Mouse (Mus musculus): ENCODE data around the gene A830031A19Rik.

Gene A830031A19Rik

DNA sequence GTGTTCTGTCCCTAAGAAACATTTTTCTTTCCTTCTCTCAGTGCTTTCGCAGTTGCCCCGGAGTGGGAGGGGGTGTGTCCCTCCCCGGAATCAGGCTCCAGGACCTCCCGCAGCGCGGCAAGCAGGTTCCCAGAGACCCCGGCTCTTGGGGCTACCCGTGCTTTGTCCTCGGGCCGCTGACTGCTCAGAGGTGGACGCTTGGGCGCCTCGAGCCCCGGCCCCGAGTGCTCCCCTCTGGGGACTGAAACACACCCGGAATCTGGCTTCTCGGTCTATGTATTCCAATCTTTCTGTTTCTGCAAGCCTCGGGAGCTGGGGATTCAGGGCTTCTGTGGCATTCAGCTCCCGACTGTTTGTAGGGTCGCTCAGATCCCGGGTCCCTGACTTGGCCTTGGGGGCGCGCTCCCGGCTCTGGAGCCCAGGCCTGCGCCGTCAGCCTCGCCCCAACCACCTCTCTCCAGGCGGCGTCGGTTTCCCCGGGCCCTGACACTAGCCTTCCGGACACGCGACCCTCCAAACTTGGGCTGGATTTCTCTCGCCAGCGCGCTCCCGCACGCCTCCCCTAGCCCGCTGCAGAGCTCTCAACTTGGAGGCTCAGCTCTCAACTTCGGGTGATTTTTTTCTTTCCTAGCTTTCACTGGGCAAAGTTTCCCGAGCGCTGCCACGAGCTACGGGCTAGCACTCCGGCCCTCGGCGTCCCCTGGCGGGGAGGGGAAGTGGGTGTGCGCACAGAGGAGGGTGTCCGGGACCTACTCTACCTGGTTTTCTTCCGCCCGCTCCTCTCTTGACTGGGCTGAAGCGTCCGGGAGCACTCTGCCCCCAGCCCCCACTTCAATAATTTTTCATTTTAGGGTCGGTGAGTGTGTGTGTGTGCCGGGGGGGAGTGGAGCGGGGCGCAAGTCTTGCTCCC lies 2.2 kb upstream of the A830031A19Rik start:
- no peak for DNase-seq

DNA sequence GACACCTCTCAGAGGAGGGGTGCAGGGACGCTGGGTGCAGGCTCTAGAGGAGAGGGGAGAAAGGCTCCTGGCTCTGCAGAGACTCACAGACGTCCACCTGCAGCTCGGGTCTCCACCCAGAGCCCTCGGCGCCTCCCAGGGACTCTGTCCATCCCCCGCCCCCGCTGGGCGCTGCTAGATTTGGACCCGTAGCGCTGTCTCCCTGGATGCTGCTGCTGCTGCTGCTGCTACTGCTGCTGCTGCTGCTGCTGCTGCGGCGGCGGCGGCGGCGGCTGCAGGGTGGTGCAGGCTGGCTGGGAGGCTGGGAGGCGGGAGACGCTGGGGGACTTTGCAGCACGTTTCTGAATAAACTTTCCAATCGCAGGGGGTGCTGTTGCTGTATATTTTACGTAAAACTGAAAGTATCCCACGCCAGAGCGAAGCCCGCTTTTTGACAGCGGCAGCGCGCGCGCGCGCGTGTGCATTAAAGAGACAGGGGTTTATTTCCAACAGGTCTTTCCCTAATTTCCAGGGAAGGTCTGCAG lies 1.3 kb upstream of the A830031A19Rik start:
- DNase-seq, result peak; percentile 81

- DNase-seq, result no peak
Measured at GRCm38 (mm10) chr11:24075486-24076126, 752 bp upstream of the A830031A19Rik start.

DNA sequence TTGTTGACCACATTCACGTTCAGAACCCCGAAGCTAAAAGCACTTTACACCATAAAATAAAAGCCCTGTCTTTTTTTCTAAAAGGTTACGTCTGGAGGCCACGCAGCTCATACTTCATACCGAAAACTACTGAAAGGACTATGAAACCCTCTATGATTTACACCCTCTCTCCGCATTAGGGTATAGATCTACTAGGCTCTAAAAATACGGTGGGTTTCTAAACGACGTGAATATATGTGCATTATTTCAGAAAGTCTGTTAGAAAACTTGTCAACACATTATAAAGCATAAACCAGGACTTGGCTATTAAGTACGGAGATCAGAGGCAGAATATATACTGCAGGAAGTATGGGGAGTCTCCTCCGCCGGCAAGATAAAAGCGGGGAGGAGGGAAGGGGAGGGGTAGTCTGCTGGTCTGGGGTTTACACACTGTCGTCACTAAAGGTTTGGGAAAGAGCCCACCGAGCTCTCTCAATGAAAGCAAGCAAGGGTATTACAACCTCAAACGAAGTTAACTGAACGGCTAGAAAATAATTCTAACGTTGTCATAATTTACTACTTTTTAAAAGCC lies 748 bp downstream of the A830031A19Rik start:
- DNase-seq, result no peak

DNA sequence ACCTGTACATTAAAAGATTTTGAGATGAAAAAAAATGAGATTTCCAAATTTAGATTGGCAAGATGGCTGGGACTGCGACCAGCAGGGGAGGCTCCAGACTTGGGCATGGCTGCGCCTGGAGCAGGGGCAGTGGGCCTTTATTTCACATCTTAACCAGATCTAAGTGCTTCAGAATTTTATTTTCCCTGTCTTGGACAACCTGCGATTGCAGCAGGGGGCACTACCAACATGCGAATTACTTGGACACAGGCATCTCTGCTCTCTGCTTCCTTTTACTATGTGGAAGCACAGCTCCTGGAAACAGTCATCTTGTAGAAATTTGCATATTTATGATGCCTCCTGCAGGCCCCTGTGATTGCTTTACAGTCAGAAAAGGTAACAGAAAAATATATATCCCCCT lies 9.5 kb downstream of the A830031A19Rik start:
- no peak for DNase-seq

- DNase-seq, result no peak
Measured at GRCm38 (mm10) chr11:24064221-24064620, 10.6 kb downstream of the A830031A19Rik start.

DNA sequence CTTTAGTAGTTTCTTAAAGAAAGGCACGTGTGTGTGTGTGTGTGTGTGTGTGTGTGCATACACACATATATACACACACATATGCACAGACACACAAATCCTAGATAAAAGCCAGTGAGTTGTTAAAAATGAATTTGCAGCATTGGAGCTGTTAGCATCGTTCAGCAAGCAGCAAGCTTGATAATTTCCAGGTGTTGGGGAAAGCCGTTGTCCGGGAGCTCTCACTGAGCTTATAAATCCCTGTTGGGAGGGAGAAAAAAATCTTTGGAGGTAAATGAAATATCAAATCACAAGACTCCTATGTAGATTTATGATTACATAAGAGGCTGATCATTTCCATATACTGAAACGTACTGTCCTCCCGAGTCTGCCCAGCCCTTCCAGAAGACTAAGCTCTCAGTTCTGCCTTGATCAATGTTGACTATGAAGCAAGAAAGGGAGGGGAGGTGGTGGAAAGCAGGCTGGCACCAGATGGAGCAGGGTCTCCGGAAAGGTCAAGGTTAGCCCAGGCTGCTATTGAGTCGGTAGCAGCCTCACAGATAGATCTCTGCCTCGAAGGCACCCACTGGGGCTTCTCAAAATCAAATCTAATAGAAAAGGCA lies 12.3 kb downstream of the A830031A19Rik start:
- no peak for DNase-seq

DNA sequence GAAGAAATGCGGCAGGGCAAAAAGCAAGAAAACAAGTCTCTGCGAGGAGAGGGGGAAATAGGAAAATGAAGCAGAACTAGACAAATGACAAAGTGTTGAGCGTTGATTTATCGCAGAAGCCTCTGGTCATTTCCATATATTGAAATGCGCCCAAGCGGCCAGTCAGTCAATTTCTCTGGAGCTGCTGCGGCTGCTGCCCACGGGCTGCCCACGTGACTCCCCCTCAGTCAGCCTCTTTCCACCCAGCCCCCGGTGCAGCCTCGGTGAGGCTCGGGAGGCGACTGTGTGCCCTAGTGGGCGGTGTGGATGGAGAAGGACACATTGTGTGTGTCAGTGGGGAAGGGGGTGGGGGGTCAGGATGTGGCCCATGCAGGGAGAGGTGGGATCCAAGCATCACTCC lies 13.0 kb downstream of the A830031A19Rik start:
- no peak for DNase-seq

- DNase-seq, result no peak
Measured at GRCm38 (mm10) chr11:24060428-24060827, 14.4 kb downstream of the A830031A19Rik start.

GRCm38 (mm10) chr11:24059137-24059536 lies 15.7 kb downstream of the A830031A19Rik start:
- no peak for DNase-seq

DNA sequence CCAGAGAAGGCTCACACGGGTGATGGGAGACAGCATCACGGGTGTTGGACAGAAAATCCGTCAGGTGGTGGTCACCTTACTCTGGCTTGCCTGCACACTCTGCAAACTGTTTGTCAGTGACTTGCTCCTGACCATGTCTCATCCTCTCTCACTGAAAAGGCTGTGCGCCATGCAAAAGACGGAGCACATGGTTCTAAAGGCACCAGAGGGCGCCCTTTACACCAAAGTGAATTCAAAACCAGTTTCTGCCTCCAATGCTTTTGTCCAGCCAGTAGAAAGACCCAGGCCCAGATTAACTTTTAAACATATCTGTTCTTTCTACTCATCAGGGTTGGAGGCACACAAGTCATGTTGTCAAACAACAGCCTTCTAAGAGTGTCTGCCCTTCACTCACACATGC lies 22.0 kb downstream of the A830031A19Rik start:
- no peak for DNase-seq

DNA sequence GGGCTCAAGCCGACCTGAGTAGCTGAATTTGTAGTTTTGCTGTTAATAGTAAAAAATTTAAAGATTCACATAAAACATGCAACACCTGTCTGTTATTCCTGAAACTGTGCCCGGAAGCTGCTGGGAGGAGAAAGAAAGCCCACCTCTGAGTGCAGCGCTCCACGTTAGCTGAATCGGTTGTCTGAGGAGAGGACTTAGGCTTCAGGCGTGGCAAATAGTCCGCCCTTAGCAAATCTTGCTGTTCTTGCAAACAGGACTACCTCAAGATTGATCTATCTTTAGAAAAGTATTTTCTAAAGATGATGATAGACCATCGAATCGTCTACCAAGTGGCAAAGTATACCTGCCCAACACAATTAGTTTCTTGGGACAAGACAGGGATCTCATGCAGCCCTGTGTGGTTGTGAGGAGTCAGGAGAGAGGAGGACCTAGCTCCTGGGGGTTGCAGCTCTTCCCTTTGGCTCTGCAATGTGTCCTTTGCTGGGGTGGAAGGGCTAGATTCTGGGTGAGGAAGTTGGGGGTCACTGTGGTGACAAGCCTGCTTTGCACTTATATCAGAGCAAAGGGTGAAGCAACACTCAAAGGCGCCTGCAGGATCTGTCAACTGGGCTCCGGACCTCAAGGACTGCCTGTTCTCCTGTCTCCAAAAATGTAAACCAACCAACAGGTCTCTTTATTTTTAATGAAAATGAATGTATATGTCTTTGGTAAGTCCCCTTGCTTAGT lies 24.7 kb downstream of the A830031A19Rik start:
- DNase-seq, result no peak

DNA sequence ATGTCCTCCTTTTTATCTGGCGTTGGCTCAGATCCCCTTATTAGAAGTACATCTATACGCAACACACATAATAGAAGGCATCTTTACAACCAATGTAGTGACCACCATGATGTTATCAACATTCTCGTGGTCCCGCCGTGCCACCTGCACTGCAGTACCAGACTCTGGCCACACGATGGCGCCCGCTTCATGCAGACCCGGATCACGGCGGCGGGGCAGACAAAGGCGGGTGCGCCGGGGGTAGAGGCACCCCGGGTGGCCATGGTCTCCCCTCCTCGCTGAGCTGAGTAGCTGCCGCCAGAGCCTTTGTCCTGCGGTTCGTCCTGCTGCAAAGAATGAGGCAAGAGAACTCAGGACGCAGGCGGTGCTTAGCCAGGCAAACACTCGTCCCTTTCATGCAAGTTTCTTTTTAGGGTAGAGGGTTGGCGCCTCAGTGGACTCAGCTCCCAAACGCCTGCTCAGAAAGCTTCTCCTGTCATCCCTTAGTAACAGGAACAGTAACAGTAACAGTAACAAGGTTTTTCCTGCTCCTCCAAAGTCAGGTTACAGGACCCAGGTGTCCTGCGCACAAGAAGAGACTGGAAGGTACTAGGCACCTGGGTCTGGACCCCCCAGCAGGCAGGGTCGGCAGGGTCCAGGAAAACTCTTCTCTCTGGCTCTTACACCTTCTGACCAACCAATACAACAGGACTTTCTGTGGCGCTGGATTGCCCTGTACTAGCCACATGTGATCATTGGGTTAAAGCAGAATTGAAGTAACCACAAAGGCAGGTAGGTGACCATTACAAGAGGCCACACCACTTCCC lies 25.4 kb downstream of the A830031A19Rik start:
- peak; percentile 86 for DNase-seq

GRCm38 (mm10) chr11:24044025-24044424 lies 30.8 kb downstream of the A830031A19Rik start:
- DNase-seq, result no peak

- no peak for DNase-seq
Measured at GRCm38 (mm10) chr11:24020760-24021159, 54.1 kb downstream of the A830031A19Rik start.

DNA sequence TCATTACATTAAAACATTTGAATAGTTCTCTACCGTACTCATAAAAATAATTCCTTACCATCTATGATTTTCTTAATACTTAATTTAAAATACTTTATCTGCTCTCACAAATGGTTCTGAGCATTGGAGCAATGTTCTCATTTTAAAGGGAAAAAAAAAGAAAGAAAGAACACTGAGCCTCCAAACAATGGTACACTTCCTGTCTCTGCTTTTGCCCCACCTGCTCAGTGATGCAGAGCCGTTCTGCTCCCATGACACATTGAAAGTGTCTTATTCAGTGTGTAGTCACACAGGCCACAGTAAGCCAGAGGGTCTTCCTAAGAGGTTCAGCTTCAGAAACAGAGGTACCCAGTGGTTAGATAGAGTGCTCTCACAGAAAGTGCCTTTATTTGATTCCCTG lies 56.1 kb downstream of the A830031A19Rik start:
- no peak for DNase-seq

DNA sequence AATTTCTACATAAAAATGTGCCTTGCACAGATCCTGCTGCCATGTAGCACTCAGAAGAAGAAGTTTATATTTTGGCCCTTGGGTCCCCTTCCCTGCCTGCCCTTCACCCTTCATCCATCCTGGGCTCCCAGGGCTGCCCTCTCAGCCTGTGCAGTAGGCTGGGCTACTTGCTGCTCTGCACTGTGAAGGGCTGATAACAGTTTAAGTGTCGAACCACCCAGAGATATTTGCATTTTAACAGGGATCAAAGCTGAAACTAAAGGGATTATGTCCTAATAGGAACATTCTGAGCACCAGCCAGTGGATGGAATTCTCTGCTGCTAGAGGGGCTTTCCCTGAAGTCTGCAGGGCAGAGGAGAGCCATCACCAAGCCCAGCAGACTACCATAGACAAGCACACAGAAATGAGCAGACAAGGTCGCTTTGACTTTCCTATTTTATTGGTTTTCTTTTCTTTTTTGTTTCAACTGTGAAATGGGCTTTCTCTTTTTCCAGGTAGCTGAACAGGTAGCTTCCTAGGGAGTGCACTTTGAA lies 58.1 kb downstream of the A830031A19Rik start:
- no peak for DNase-seq

GRCm38 (mm10) chr11:24016049-24016448 lies 58.8 kb downstream of the A830031A19Rik start:
- DNase-seq, result no peak

- DNase-seq, result no peak
Measured at GRCm38 (mm10) chr11:24014642-24015041, 60.2 kb downstream of the A830031A19Rik start.

DNA sequence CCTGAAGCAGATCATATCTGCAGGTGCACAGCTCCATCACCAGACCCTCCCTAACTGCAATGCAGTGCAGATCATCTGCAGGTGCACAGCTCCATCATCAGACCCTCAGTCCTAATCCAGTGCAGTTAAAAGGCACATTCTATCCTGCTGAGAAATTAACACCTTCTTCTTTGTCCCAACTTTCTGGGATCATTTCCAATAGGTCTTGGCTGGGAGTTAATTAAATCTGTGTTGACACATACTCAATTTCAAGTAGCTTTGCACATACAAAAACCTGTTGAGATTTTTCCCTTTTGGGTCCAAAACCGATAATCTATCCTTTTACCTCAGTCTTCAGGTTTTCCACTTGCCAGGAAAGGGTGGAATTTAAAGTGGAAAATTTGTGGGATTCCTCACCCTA lies 62.6 kb downstream of the A830031A19Rik start:
- DNase-seq, result no peak

GRCm38 (mm10) chr11:24008976-24009375 lies 65.9 kb downstream of the A830031A19Rik start:
- no peak for DNase-seq

All from right cerebral cortex, postnatal 14 days (tissue).